Mouse (Mus musculus) heart, postnatal 4 days (tissue): ENCODE data around the gene Zc3hav1. TPM values are rescaled to one million over a fixed set of nuclear protein-coding genes. Genes with fewer than 3 reads are reported as not detected.

Experiments used
- DNase-seq: peaks from one replicate; pipeline ENCODE4 v3.0.0; 2021
- total RNA-seq, 2 experiments: library from RNA; stranded (reverse); gene quantifications; 2 replicates each; pipeline ENCODE4 v1.2.3; 2021

Zc3hav1 gene
- total RNA-seq, 2 experiments from 2014 or later = 20.5 to 21.6 TPM

- peak; percentile 16 for DNase-seq
Measured at GRCm38 (mm10) chr6:38293708-38294107, 60.7 kb downstream of the Zc3hav1 start.

GRCm38 (mm10) chr6:38292871-38293646 lies 61.3 kb downstream of the Zc3hav1 start:
- no peak for DNase-seq

GRCm38 (mm10) chr6:38284422-38284821 lies 70.0 kb downstream of the Zc3hav1 start:
- DNase-seq = no peak

GRCm38 (mm10) chr6:38264466-38264865 lies 89.9 kb downstream of the Zc3hav1 start:
- DNase-seq = no peak

DNA sequence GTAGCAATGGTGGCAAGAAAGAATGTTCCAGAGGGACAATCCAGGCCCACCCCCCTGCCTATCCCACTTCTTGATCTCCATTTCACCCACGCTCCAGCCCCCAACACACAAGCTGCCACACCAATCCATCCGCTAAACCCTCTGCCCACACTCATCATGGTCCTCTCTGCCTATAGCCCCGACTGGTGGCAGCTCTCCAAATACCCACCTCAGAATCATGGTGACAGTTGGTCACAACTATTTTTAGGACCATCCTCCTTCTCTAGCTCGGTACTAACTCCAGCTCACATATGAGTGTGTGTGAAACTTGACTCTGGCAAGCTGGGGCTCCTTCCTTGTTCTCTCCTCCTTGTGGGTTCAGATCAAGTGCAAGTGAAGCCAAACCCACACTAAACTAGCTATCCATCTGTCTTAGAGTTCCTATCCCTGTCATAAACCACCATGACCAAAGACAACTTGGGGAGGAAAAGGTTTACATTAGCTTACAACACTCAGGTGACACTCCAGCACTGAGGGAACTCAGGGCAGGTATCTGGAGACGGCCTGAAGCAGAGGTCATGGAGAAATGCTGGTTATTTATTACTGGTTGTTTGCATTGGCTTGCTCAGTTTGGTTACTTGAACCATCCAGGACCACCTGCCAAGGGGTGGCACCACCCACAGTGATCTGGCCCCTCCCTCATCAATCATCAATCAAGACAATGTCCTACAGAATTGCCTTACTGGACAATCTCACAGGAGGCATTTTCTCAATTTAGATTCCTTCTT lies 90.8 kb downstream of the Zc3hav1 start:
- DNase-seq = no peak

- no peak for DNase-seq
Measured at GRCm38 (mm10) chr6:38261877-38262276, 92.5 kb downstream of the Zc3hav1 start.

GRCm38 (mm10) chr6:38257506-38257905 lies 96.9 kb downstream of the Zc3hav1 start:
- DNase-seq = no peak

- no peak for DNase-seq
Measured at GRCm38 (mm10) chr6:38256793-38257192, 97.6 kb downstream of the Zc3hav1 start.

DNA sequence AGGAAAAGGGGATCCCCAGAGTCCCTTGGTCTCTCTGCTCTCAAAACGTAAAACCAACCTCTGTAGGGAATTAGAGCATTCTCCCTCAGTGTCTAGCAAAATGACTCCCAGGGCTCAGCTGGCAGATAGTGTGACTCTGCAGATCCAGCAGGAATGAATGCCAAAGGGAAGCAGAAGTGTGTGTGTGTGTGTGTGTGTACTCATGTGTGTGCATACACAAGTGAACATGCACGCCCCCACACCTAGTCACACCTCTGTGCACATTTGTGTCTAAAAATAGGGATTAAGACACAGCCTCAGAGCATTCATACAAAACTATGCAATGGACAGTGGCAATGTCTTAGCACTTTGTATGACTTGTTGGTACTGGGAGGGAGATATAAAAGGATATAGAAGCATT lies 98.6 kb downstream of the Zc3hav1 start:
- no peak for DNase-seq

Other genes starting within 250 kb of the Zc3hav1 start
- not detected for gene Tmem213, start 245.3 kb downstream of the Zc3hav1 start, total RNA-seq
- gene Atp6v0a4, start 230.0 kb downstream of the Zc3hav1 start, total RNA-seq = 1 to 10 TPM; 2.1 to 2.9 TPM
- gene D630045J12Rik, start 100.6 kb downstream of the Zc3hav1 start, total RNA-seq = 1 to 10 TPM; 3.7 to 3.9 TPM
- gene Zc3hav1l, start 55.3 kb downstream of the Zc3hav1 start, total RNA-seq = 10 to 100 TPM; 10.2 to 10.4 TPM
- 1 to 10 TPM; 2.8 to 4.1 TPM for gene Ttc26, start 26.9 kb upstream of the Zc3hav1 start, total RNA-seq
- 10 to 100 TPM; 27.5 to 29.5 TPM for gene Ubn2, start 79.3 kb upstream of the Zc3hav1 start, total RNA-seq
- 100 to 1,000 TPM; 164 to 207 TPM for gene Fmc1, start 178.9 kb upstream of the Zc3hav1 start, total RNA-seq
- gene Luc7l2, start 196.7 kb upstream of the Zc3hav1 start, total RNA-seq = 100 to 1,000 TPM; 145 to 147 TPM